Mouse (Mus musculus) embryo, embryonic 11.5 days (tissue): Measurements from ENCODE around the gene Ube2z.
"Not testable (repeated sequence)": the region's sequence is repeated elsewhere in the genome, so short reads cannot be mapped to it uniquely, and the experiment has no call there.

Experiments used
- DNase-seq: peaks from one replicate; pipeline ENCODE4 v3.0.0-alpha.2; 2012; ENCODE audit warnings: low read depth, low spot score

The Ube2z gene

DNA sequence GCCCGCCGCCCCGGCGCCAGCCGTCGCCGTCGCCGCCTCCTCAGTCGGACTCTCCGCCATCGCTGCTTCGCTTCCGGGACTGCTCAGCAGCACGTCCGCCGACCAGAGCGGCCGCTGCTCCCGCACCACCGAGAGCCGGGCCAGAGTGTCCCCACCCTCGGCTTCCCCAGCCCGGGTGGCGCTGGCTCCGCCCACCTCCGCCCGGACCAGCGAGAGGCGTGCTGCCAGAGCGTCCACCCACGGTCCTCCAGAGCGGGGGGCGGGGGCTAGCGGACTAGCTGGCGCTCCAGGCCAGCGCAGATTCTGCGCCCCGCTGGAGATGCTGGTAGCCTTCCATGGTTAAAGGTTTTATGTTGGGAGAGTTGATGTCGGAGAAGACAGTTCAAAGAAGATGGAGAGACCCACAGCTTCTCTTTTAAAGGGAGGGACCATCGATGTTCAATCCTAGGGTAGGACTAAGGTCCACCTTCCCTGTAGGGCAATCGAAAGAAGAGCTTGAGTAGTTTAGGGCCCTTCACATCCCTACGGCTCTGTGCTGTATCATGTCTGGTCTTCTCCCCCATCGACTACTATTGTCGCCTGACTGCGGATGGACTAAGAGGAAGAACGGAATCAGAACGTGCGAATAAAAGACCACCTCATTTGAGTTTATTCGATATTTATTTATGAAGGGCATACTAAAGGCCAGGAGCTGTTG lies at the start of gene Ube2z:
TSS of gene Ube2z (minus strand) at position 174 of the 697 bp plus-strand sequence.
- peak; percentile 93 for DNase-seq

DNA sequence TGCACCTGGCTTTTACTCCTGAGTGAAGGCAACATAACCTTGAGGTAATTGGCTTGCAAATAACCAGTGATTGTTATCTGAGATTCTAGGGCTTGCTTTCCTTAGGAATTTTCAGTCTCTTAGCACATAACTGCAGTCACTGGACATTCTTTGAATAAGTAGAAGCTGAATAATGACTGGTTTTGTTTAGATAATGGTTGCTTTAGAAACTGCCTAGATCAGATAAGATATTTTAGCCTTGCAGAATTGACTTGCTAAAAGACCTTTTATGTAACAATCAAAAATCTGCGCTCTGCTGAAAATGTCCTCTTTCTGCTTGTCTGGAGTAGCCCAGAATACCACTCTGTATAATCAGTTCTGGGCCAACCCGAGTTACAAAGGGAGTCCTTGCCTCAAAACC lies 48.9 kb upstream of the Ube2z start:
- no peak for DNase-seq

DNA sequence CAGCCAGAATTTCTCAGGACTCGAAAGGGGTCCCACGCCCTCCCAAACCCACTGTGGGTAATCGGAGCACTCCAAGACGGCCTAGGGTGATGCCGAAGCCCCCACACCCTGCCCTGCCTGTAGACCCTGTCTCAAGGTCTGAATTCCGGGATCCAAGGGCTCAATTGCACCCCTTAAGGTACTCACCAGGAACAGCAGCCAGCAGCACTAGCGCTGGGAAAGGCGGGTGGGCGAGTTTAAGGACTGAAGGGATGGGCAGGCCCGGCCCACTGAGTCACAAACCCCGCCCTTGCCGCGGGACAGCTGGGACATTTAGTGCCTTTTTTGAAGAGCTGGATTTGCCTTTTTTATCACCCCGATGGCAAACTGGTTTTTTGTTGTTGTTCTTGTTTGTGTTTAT lies 46.6 kb upstream of the Ube2z start, which contains the start of gene Calcoco2:
TSS of gene Calcoco2 (minus strand) at position 214 of the 400 bp plus-strand sequence.
- DNase-seq: no peak

DNA sequence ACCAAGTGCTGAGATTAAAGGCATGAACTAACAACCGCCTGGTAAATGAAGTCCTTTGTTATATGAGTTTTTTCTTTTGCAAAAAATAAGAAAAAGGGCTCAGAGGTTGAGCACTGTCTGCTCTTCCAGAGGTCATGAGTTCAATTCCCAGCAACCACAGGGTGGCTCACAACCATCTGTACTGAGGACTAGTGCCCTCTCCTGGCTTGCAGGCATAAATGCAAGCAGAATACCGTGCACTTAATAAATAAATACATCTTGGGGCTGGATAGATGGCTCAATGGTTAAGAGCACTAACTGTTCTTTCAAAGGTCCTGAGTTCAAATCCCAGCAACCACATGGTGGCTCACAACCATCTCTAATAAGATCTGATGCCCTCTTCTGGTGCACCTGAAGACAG lies 45.8 kb upstream of the Ube2z start:
- DNase-seq: not testable (repeated sequence)

DNA sequence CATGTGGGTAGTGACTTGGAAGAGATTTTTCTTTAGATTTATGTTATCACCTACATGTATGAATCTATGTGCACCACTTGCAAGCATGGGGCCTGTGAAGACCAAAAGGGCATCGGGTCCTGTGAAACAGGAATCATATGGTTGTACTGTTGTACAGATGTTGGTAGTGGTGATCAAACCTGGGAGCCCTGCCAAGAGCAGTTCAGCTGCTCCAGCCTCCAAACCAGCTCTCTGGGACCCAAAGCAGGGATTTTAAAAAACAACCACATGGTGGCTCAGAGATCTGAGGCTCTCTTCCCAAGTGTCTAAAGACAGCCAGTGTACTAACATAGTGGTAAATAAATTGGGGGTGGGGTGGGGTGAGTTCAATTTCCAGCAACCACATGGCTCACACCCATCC lies 43.2 kb upstream of the Ube2z start:
- no peak for DNase-seq

DNA sequence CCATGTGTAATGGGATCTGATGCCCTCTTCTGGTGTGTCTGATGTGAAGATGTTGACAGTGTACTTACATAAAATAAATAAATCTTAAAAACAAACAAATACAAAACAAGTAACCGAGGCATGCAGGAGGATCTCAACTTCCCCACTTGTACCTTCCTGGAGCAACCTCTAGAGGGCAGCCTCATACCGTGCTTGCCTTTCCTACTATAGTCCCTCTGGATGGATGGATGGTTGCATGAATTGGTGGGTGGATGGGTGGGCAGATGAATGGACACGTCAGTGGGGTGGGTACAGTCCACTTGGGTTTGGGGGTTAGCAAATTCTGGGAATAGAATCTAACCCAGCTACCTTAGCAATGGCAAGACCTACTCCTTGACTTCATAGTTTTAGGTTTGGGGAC lies 28.2 kb upstream of the Ube2z start:
- DNase-seq: peak; percentile 44

DNA sequence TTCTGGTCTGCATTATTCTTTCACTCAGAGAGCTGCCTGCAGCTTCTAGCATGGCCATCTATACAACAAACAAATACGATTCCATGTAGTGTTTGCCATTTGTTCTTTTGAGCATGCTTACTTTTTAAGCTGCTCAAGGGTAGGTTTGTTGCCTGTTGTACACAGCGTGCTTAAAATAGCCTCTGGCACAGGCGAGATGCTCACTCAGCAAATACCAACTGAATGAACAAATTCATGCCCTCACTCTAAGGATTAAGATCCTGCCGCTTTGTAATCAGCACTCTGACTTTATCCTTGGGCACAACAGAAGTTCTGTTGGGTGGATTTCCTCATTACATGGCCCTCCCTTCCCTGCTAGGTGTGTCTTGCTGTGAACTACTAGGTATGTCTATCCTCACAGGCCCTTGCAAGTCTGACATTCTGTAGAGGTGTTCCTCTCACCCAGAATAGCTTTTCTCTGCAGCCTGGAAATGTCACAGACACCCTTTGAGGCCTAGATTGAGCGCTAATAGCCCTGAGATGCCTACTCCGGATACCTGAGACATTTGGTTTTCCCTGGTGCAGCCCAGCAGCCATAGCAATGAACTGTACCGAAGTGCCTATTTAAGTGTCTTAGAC lies 27.6 kb upstream of the Ube2z start:
- DNase-seq: no peak

DNA sequence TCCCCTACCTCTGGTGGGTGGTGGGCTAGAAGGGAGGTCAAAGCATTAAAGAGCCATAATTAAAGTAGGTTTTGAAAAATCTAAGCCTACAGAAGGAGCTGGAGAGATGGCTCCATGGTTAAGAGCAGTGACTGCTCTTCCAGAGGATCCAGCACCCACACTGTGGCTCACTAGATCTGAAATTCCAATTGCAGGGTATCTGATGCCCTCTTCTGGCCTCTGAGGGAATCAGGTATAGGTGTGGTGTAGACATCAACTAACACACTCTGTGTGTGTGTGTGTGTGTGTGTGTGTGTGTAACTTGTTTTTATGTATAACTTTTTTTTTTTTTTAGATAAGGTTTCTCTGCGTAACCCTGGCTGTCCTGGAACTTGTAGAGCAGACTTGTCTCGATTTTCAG lies 25.9 kb upstream of the Ube2z start:
- DNase-seq: no peak

DNA sequence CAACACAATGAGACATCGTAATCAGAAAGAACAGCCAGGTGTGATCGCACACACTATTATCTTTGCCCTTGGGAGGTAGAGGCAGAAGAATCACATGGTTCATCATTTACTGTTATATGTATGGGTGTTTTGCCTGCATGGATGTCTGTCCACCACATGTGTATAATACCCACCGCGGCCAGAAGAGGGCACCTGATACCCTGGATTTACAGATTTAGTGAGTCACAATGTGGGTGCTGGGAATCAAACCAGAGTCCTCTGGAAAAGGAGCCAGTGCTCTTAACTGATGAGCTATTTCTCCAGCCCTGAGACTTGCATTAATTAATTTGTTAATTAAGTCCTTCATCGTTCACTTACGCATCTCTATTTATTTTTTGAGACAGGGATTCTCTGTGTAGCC lies 22.8 kb upstream of the Ube2z start:
- no peak for DNase-seq

DNA sequence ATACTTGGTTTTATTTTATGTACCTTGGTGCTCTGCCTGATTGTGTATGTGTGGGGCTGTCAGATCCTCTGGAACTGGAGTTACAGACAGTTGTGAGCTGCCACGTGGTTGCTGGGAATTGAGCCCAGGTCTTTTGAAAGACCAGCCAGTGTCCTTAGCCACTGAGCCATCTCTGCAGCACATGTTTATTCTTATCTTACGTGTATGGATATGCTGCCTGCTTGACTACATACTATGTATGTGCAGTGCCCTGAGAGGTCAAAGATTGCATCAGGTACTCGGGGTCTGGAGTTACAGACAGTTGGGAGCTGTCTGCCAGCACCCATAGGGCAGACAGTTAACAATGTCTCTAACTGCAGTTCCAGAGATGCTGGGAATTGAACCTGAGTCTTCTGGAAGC lies 17.5 kb upstream of the Ube2z start:
- no peak for DNase-seq

DNA sequence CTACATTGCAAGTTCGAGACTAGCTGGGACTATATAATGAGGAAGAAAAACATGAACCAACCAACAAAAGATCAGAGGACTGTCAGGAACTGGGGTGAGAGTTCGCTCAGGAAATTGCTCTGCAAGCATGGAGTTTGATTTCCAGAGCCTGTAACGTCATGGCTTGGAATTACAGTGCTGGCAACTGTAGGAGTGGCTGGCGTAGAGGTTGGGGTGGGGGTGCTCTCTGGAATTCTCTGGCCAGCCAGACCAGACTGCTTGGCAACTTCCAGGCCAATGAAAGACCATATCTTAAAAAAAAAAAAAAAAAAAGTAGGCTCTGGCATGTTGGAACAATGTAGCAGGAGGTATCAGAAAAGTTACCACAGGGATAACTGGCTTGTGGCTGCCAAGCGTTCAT lies 15.5 kb upstream of the Ube2z start:
- no peak for DNase-seq

DNA sequence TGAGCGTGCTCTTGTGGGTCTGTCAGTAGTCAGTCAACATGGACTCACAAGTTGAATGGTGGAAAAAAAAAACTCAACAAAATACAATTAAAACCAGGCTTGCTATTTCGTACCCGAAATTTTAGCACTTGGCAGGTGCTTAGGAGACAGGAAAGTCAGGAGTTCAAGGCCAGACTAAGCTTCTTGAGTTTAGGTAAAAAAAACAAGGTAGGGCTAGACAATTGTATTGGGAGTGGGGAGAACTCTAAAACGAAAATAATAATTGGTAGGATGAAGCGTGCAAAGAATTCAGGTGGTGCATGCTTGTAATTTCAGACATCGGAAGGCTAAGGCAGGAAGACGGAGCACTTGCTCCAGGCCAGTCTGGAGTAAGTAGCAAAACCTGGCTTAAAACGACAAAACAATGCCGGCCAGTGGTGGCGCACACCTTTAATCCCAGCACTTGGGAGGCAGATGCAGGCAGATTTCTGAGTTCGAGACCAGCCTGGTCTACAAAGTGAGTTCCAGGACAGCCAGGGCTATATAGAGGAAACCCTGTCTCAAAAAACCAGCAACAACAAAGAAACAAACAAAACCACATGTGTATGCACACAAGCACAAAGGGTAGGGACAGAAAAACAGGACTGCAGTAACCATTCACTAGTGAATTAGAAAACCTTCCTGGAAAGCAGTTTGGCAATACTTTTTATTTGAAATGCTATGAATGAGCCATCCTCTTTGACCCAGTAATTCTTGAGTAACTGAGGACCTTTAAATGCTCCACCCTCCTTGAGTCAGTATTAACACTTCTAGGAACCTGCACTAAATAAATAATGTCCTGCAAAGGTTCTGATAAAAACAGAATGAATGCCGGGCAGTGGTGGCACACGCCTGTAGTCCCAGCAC lies 11.3 kb upstream of the Ube2z start:
- peak; percentile 16 for DNase-seq

DNA sequence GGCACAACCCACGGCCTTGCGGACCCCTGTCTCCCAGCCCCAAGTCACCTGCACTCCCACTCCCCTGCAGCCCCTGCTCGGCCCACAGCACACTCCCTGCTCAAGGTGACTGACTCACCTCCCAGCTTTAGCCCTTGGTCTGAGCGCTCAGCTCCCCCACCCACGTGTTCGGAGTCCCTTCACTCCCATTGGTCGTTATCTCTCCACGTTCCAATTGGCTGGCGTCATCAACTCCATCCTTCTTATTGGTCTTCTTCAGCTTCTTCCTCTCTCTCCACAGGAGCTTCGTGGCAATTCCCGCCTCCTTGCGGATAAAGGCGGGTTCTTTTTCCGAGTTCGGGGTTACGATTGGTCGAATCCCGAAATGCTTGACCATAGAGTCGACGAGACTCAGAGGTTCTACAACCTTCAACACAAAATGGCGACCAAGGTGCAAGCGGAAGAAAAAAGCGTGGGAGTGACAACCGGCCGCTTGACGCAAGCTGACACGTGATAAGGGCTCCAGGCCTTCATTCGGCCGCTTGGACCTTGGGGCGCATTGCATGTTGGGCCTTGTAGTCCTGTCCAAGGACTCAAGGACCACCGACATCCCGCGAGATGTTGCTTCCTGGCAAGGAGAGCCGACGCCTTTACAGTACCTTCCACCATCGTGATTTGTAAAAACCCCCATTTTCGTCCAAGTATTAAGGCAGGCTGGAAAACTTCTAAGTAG lies 10.5 kb upstream of the Ube2z start, which contains the start of gene Atp5g1:
TSS of gene Atp5g1 (minus strand) at position 162 of the 712 bp plus-strand sequence.
- DNase-seq: peak; percentile 99

DNA sequence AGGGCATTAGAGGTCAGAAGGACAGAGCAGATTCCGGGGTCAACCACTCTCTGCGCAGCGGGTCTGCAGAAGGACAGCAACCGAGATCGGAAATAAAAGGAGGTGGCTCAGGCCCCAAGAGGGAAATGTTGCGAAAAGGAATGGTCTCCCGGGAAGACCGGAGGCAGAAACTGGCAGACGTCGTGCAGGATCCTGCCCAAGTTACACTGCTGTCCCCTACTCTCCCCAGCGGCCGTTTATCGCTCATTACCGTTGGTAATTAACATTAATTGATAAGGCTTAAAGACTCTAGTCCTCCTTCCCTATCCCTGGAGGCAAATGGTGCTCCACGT lies 10.0 kb upstream of the Ube2z start:
- peak; percentile 9 for DNase-seq

DNA sequence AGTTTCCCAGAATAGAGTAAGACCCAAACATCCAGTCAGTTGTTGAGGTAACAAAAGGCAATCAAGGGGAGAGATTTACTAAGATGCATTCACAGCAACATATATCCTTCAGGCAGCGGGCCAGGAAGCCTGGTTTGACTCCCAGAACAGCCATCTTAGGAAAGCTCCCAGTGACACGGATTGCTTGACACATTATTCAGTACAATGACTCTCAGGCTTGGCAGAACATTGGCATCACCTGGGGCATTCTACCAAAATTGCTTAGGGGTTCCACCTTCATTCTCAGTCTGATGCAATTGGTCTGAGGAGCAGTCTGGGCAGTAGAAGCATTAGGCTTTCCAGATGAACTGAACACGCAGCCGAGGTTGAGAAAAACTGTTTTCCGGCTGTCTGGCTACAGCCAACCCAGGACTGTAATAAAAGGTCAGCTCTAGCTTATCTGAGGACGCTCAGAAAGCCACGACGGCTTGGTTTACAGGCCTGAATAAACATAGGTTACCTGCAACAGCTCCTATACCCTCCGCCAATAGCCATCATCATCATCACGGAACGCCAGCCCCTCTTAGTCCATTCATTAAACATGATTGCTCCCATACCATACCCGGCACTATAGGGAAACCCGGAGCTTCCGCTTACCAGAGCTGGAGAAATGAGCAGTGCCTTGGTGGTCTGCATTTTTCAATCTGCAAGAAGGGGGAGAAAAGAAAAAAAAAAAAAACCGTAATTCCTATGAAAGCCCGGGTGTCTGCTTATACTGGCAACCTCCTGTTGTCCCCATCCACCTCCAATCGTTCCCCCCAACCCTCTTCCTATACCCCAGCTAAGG lies 9.4 kb upstream of the Ube2z start:
- DNase-seq: no peak

DNA sequence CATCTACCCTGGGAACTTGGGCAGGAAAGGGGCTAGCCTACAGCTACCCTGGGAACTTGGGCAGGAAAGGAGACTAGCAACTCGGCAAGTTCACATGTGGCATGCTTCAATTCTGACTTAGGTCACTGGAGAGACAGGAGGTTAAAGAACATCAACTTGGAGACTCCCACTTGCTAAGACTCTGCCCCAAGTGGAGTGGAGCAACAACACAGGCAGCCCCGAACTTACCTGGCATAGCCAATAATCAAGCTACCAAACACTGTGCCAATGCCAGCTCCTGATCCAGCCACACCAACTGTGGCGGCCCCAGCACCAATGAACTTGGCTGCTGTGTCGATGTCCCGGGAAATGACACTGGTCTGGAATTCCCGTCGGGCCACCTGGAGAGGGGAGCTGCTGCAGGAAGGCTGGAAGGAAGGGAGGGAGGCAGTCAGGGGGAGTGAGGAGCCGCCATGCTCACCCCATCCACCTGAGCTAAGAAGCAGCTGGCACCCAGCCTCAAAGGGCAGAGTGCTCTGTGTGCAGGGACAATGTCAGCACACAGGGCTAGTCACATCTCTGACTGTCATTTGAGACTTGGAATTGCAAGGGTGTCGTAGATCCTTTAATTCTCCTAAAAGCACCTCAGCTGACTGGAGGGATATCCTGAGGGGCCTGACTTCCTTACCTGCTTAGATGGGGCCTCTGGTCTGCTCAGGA lies 8.3 kb upstream of the Ube2z start:
- DNase-seq: no peak

DNA sequence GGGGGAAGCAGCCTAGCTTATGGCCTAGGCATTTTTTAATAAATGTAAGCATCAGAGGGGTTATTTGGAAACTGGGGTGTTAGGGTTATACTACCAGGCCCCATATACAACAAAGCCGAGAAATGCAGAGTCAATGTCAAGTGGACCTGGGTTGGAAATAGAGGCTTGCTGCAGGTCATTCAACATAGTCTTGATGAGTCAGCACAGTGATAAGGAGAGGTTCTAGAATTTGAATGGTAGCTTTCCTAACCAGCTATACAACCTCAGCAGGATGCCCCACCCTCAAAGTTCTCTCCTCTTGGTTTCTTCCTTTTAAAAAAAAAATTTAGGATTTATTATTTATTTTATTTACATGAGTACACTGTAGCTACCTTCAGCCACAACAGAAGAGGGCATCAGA lies 5.8 kb upstream of the Ube2z start:
- DNase-seq: no peak

DNA sequence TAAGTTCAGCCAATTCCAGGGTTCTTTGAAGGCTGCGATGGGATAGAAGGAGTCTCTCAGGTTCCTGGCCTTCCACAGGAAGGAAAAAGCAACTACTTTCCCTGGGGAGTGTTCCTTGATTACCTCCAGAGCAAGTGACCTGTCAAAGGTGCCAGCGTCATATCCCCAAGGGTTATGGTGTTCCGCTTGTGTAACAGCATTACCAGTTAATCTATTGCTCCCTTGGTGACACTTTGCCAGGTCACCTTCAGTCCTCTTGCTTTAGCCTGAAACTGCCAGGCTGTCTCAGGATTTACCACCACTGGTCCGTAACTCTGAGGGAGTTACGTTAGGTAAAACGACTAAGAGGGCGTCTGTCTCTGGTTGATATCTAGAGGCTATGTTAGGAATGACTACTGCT lies 5.2 kb upstream of the Ube2z start:
- no peak for DNase-seq

DNA sequence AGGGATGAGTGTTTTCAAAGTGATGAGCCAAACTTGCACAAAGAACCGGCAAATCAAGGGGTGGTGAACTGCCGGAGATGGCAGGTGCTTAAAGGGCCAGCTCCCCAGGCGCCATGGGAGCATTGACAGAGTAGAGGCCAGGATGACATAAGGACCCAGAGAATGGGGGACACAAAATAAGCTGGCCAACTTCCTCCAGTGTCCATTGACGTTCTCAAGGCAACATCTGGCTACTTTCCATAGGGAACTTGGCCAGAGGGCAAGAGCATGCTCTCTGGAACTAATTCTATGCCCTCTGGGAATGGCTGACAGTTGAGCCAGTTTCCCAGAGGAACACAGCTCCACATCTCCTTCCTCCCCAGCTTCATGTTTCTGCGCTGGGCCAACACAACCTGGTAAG lies 3.0 kb upstream of the Ube2z start:
- no peak for DNase-seq

DNA sequence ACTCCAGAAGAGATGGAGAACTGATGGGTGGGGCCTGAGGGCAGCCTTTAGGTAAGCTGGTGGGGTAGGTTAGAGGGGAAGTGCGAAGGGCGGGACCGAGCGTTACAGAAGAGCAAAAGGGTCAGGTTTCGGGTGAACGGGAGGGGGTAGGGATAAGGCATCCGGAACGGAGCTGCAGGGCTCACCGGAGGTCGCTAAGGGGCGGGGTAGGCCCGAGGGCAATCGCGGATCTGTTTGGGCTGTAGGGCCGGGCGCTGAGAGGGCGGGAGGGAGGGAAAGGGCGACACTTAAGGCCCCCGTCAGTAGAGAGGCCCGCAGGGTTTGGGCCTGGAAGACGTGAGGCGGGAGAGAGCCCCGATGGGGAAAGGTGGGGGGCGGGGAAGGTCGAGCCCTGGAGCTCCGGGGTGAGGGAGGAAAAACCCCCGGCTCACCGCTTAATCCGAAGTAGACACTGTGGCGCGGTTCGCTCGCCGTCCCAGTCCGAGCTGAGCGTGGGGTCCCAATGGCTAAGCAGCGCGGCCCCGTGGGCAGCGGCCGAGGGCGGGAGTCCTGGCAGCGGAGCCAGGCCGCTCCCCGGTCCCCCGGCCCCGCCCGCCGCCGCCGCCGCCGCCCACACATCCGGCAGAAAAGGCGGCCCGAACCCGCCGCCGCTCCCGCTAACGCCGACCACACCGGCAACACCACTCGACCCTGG lies 520 bp downstream of the Ube2z start:
- DNase-seq: peak; percentile 20
